Mouse (Mus musculus): Measurements from ENCODE around the gene Fam78a. TPM values are rescaled to one million over a fixed set of nuclear protein-coding genes. Genes with fewer than 3 reads are reported as not detected.

Fam78a gene
- polyA plus RNA-seq, 1 experiment from 2014 or later = 37.7 TPM

GRCm38 (mm10) chr2:32008311-32008710, 76.3 kb downstream of the Fam78a start:
- Histone ChIP-seq H3K9me3 (no peaks in the 10 kb centered on the region), H3K27me3 (ENCODE audit: insufficient read depth, poor library complexity, severe bottlenecking) (no peaks in the 10 kb centered on the region), H3K4me1 (no peaks in the 10 kb centered on the region), H3K27ac (no peak overlapping the region), H3K36me3 (peaks cover 89% of the 10 kb centered on the region), H3K4me3 (no peak overlapping the region)
- WGBS = 92% methylated on average over 2 of the region's 2 CpGs
- DNase-seq (ENCODE audit: low spot score) = no peak

Small RNA genes within 50 kb of the gene (microRNA-seq; reads per million reads assigned to microRNA genes)
- not detected for gene Mir7674

Other genes starting within 250 kb of the Fam78a start
- gene Fibcd1, start 238.9 kb downstream of the Fam78a start, polyA plus RNA-seq (2016; fragmentation: Nextera tagmentation; extraction: Ambion mirVana) = 0.12 and 0.36 TPM in 2 replicates
- 1.7 and 2.2 TPM in 2 replicates for gene Lamc3, start 197.6 kb downstream of the Fam78a start, polyA plus RNA-seq (2016; fragmentation: Nextera tagmentation; extraction: Ambion mirVana)
- 92.8 and 96.1 TPM in 2 replicates for gene Aif1l, start 134.7 kb downstream of the Fam78a start, polyA plus RNA-seq (2016; fragmentation: Nextera tagmentation; extraction: Ambion mirVana)
- 76.5 and 83.8 TPM in 2 replicates for gene Nup214, start 110.4 kb downstream of the Fam78a start, polyA plus RNA-seq (2016; fragmentation: Nextera tagmentation; extraction: Ambion mirVana)
- 10.9 and 12.9 TPM in 2 replicates for gene Plpp7, start 10.7 kb upstream of the Fam78a start, polyA plus RNA-seq (2016; fragmentation: Nextera tagmentation; extraction: Ambion mirVana)
- gene Prrc2b, start 66.2 kb upstream of the Fam78a start, polyA plus RNA-seq (2016; fragmentation: Nextera tagmentation; extraction: Ambion mirVana) = 44.1 and 54.6 TPM in 2 replicates
- gene Pomt1, start 151.7 kb upstream of the Fam78a start, polyA plus RNA-seq (2016; fragmentation: Nextera tagmentation; extraction: Ambion mirVana) = 18.8 and 24.2 TPM in 2 replicates
- gene Uck1, start 175.3 kb upstream of the Fam78a start, polyA plus RNA-seq (2016; fragmentation: Nextera tagmentation; extraction: Ambion mirVana) = 63.1 and 65.8 TPM in 2 replicates
- gene Golga2, start 202.5 kb upstream of the Fam78a start, polyA plus RNA-seq (2016; fragmentation: Nextera tagmentation; extraction: Ambion mirVana) = 22.0 and 27.2 TPM in 2 replicates
- gene Swi5, start 203.2 kb upstream of the Fam78a start, polyA plus RNA-seq (2016; fragmentation: Nextera tagmentation; extraction: Ambion mirVana) = 318 and 348 TPM in 2 replicates

All from heart, embryonic 10.5 days (tissue).